Mouse (Mus musculus): Measurements from ENCODE around the gene Gnpda2. TPM values are rescaled to one million over a fixed set of nuclear protein-coding genes. Genes with fewer than 3 reads are reported as not detected.

The Gnpda2 gene
- polyA plus RNA-seq, 2 experiments = 25.2 to 53.4 TPM

DNA sequence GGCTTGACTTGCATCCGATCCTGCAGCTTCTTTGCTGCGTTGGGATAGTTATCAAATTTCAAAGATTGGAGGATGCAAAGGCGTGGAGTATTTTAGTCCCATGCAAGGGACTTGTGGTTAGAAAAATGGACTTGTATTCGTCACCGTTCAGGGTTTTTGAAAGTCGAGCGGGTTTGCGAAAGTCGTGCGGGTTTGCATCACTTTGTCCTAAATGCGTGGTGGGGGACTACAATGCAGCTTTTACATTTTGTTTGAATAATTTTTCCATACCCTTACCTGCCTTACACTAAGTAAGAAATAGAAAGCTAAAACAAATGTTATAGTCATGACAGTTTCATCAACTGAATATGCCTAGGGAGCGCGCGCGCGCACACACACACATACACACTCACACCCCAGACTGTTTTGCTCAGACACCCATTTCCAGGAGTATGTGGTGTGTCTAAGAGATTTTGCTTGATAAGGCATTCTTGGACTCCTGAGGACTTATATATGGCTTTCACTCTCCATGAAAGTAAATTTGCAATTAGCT lies 34.7 kb downstream of the Gnpda2 start:
- Histone ChIP-seq H3K27ac (replicated peaks; ENCODE audit: low read depth, low read length) (peak overlapping the region; percentile 87), H3K9ac (ENCODE audit: low read depth, low read length, severe bottlenecking) (peak overlapping the region; percentile 98), H3K4me3 (replicated peaks; ENCODE audit: low read length) (peak overlapping the region; percentile 95), H3K4me2 (replicated peaks; ENCODE audit: low read depth, low read length, severe bottlenecking) (peak overlapping the region; percentile 67), H3K27me3 (ENCODE audit: control insufficient read depth, insufficient read depth, low read length) (no peaks in the 10 kb centered on the region), H3K9me3 (ENCODE audit: control insufficient read depth, low read length) (no peaks in the 10 kb centered on the region), H3K36me3 (ENCODE audit: control insufficient read depth, insufficient read depth, low read length) (peaks cover 17% of the 10 kb centered on the region), H3K4me1 (ENCODE audit: control insufficient read depth, insufficient read depth, low read length) (0 out of 2 replicates have a peak, but pooled peaks cover 6% of the 10 kb centered on the region)
- peak; percentile 20; the same call in 1 of the 2 replicates for ATAC-seq (ENCODE audit: low FRiP score, low read depth)
- peak; percentile 11 for DNase-seq (ENCODE audit: low spot score)
- WGBS = 11% methylated on average over 16 of the region's 16 CpGs
- TF ChIP-seq POLR2A (IDR thresholded peaks at IDR 0.05; ENCODE audit: borderline replicate concordance, extremely low read depth, insufficient read depth, insufficient read length) = no peak

DNA sequence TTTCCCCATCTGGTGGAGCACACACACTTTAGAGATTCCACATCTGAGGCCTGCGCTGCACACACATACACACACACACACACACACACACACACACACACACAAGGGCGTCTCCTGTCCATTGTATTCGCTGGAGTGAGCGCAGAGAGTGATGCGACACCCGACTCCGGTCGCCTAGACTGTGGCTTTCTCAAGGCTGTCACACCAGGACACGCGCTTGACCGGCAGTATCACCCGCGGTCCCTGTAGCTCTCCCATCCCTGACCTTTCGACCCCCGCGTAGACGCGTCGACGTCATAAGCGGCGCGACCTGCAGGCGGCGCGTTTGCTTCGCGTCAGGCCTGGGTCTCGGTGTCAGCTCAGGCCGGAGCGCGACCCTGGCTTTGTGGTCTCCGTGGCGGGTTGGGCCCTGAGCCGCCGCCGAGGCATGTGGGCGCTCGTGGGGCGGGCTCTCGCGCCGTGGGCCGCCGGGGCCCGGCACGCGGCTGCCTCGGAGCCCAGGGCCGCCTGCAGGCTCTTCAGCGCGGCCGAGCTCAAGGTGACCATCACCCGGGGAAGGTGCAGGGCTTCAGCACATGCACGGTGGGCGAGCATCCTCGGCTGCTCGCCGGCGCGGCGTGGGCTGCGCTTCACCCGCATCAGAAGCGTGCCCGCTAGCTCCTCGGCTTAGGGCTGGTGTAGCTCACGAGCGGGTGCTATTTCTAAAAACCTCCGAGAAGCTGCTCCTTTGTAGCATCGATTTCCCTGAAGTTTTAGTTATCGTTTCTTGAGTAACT lies 35.3 kb downstream of the Gnpda2 start, which contains the start of gene Guf1:
TSS of gene Guf1 (plus strand) at position 296 of the 776 bp plus-strand sequence.
- Histone ChIP-seq H3K36me3 (ENCODE audit: control insufficient read depth, insufficient read depth, low read length) (peaks cover 17% of the 10 kb centered on the region), H3K4me1 (ENCODE audit: control insufficient read depth, insufficient read depth, low read length) (0 out of 2 replicates have a peak, but pooled peaks cover 6% of the 10 kb centered on the region), H3K27me3 (ENCODE audit: control insufficient read depth, insufficient read depth, low read length) (no peaks in the 10 kb centered on the region), H3K4me2 (replicated peaks; ENCODE audit: low read depth, low read length, severe bottlenecking) (peak within 1 kb of the TSS; percentile 67), H3K9ac (ENCODE audit: low read depth, low read length, severe bottlenecking) (peak within 1 kb of the TSS; percentile 98), H3K27ac (replicated peaks; ENCODE audit: low read depth, low read length) (peak within 1 kb of the TSS; percentile 87), H3K4me3 (replicated peaks; ENCODE audit: low read length) (peak within 1 kb of the TSS; percentile 95), H3K9me3 (ENCODE audit: control insufficient read depth, low read length) (no peaks in the 10 kb centered on the region)
- peak; percentile 91 for ATAC-seq (ENCODE audit: low FRiP score, low read depth)
- 1% methylated on average over 52 of the region's 72 CpGs for WGBS
- DNase-seq (ENCODE audit: low spot score) = peak; percentile 81
- peak; percentile 52; the same call in 1 of the 2 replicates for TF ChIP-seq POLR2A (IDR thresholded peaks at IDR 0.05; ENCODE audit: borderline replicate concordance, extremely low read depth, insufficient read depth, insufficient read length)

DNA sequence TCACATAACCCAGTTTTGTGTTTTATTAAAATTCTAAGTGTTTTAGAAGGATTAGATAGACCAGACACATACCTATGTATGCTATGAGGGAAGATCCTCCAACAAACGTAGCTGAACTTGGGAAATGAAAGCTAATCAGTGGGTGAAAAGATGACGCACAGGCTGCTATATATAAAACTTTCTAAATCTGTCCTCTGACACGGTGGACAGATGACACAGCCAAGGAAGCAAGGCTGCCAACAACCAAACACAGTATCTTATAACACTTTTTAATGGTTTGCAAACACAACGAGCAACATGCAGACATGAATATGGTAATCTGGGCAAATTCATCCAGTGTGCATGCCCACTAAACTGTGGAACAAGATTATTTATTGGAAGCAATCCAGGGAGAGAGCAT lies 49.7 kb downstream of the Gnpda2 start, which contains the start of gene Yipf7:
TSS of gene Yipf7 (minus strand) at position 160 of the 400 bp plus-strand sequence.
- Histone ChIP-seq H3K27me3 (ENCODE audit: control insufficient read depth, insufficient read depth, low read length) (no peaks in the 10 kb centered on the region), H3K27ac (replicated peaks; ENCODE audit: low read depth, low read length) (no peak within 1 kb of the TSS), H3K9me3 (ENCODE audit: control insufficient read depth, low read length) (no peaks in the 10 kb centered on the region), H3K4me2 (replicated peaks; ENCODE audit: low read depth, low read length, severe bottlenecking) (no peak within 1 kb of the TSS), H3K9ac (ENCODE audit: low read depth, low read length, severe bottlenecking) (no peak within 1 kb of the TSS), H3K4me3 (replicated peaks; ENCODE audit: low read length) (no peak within 1 kb of the TSS), H3K4me1 (ENCODE audit: control insufficient read depth, insufficient read depth, low read length) (no peaks in the 10 kb centered on the region), H3K36me3 (ENCODE audit: control insufficient read depth, insufficient read depth, low read length) (no peaks in the 10 kb centered on the region)
- 68% methylated on average over 4 of the region's 4 CpGs for WGBS
- TF ChIP-seq POLR2A (IDR thresholded peaks at IDR 0.05; ENCODE audit: borderline replicate concordance, extremely low read depth, insufficient read depth, insufficient read length) = no peak
- no peak for DNase-seq (ENCODE audit: low spot score)
- ATAC-seq (ENCODE audit: low FRiP score, low read depth) = no peak

DNA sequence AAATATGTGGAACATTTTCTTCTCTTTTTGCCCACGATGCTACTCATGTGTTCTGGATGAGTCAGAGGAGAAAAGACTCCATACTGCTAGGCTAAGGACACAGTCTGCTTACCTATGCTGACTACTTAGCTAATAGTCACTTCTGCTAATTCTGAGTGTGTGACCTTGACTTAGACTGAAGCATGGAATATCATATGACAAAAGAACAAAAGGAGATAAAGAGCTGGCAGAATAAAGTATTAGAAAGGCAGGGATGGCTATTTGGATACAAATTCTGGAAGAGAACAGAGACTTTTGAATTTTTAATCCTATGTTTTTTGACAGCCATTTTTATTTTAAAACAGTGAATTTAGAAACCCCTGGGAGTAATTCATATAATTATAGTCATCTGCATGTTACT lies 50.5 kb downstream of the Gnpda2 start:
- Histone ChIP-seq H3K36me3 (ENCODE audit: control insufficient read depth, insufficient read depth, low read length) (no peaks in the 10 kb centered on the region), H3K4me3 (replicated peaks; ENCODE audit: low read length) (no peak overlapping the region), H3K4me2 (replicated peaks; ENCODE audit: low read depth, low read length, severe bottlenecking) (no peak overlapping the region), H3K27me3 (ENCODE audit: control insufficient read depth, insufficient read depth, low read length) (no peaks in the 10 kb centered on the region), H3K27ac (replicated peaks; ENCODE audit: low read depth, low read length) (no peak overlapping the region), H3K9me3 (ENCODE audit: control insufficient read depth, low read length) (no peaks in the 10 kb centered on the region), H3K9ac (ENCODE audit: low read depth, low read length, severe bottlenecking) (no peak overlapping the region), H3K4me1 (ENCODE audit: control insufficient read depth, insufficient read depth, low read length) (no peaks in the 10 kb centered on the region)
- no peak for TF ChIP-seq POLR2A (IDR thresholded peaks at IDR 0.05; ENCODE audit: borderline replicate concordance, extremely low read depth, insufficient read depth, insufficient read length)
- WGBS = 75% methylated on average over 1 of the region's 1 CpGs
- DNase-seq (ENCODE audit: low spot score) (no peak), ATAC-seq (ENCODE audit: low FRiP score, low read depth) (no peak)

DNA sequence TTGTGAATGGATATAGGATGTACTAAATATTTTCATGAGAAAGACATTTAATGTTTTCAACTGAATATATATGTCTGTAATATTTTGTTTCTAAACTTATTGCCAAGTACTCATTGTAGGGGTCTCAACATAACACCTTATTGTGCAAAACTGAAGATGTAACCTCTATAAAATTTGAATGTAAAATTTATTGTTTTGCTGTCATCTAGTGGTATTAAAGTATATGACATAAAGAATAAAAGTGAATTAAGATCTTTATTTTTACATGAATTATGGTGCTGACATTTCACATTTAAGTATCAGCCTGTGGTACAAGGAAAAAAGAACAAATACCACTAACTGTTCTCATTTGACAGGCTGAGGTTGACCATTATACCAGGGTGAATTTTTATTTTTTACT lies 68.2 kb downstream of the Gnpda2 start:
- no peaks in the 10 kb centered on the region for H3K9me3 ChIP-seq (ENCODE audit: control insufficient read depth, low read length)
- H3K4me2 ChIP-seq (replicated peaks; ENCODE audit: low read depth, low read length, severe bottlenecking) = no peak overlapping the region
- H3K27me3 ChIP-seq (ENCODE audit: control insufficient read depth, insufficient read depth, low read length) = no peaks in the 10 kb centered on the region
- TF ChIP-seq POLR2A (IDR thresholded peaks at IDR 0.05; ENCODE audit: borderline replicate concordance, extremely low read depth, insufficient read depth, insufficient read length) = no peak
- H3K4me3 ChIP-seq (replicated peaks; ENCODE audit: low read length) = no peak overlapping the region
- H3K9ac ChIP-seq (ENCODE audit: low read depth, low read length, severe bottlenecking) = no peak overlapping the region
- no peaks in the 10 kb centered on the region for H3K4me1 ChIP-seq (ENCODE audit: control insufficient read depth, insufficient read depth, low read length)
- no peaks in the 10 kb centered on the region for H3K36me3 ChIP-seq (ENCODE audit: control insufficient read depth, insufficient read depth, low read length)
- no peak overlapping the region for H3K27ac ChIP-seq (replicated peaks; ENCODE audit: low read depth, low read length)
- no peak for DNase-seq (ENCODE audit: low spot score)
- ATAC-seq (ENCODE audit: low FRiP score, low read depth) = no peak

Other genes with a start within 250 kb of the Gnpda2 start
- 0.42 and 0.82 TPM in 2 replicates for gene Yipf7, start 49.7 kb downstream of the Gnpda2 start, polyA plus RNA-seq (2012; rRNA removed)
- 0.40 and 0.74 TPM in 2 replicates for gene Yipf7, start 49.7 kb downstream of the Gnpda2 start, polyA plus RNA-seq (2014; fragmentation: Nextera tagmentation; extraction: Ambion mirVana)
- 66.4 and 70.0 TPM in 2 replicates for gene Guf1, start 35.4 kb downstream of the Gnpda2 start, polyA plus RNA-seq (2012; rRNA removed)
- gene Guf1, start 35.4 kb downstream of the Gnpda2 start, polyA plus RNA-seq (2014; fragmentation: Nextera tagmentation; extraction: Ambion mirVana) = 47.3 and 59.9 TPM in 2 replicates

Data from limb, embryonic 14.5 days (tissue).